In genomic region chr19:22926753-22927152, GRCm38 (mm10) we compare ENCODE assay signal across 19 mouse cellular contexts.
DNase-seq lines count a peak whose midpoint lies in the region; TF ChIP-seq lines count a peak whose summit lies in the region.
"Had no signal": no experiment of that assay in that cellular context is flagged by ENCODE, and none has a peak within 500 bp of the region (broad histone marks: within the 10 kb centered on the region; RNA-seq: fewer than 3 reads in every experiment).

No protein-coding gene starts in this region.

- peaks cover 14% of the 10 kb centered on the region for H3K4me1 ChIP-seq in heart, adult 2 months (ENCODE audit: control insufficient read depth, insufficient read depth, low read length)
- no peaks in the 10 kb centered on the region for H3K4me1 ChIP-seq in thymus, adult 2 months (replicated peaks; ENCODE audit: control insufficient read depth, insufficient read depth, low read length)
- H3K4me1 ChIP-seq: forebrain, embryonic 13.5 days; hindbrain, embryonic 13.5 days had no signal

- TF ChIP-seq CTCF in heart, adult 2 months (IDR thresholded peaks at IDR 0.05) = no peak
- TF ChIP-seq CTCF in thymus, adult 2 months (IDR thresholded peaks at IDR 0.05; ENCODE audit: borderline replicate concordance, control insufficient read depth, extremely low read depth, insufficient read depth, low read length, poor library complexity) = no peak

- 0 out of 2 replicates have a peak, but pooled peaks have one; percentile 17 for TF ChIP-seq POLR2A in heart, adult 2 months (IDR thresholded peaks at IDR 0.05; ENCODE audit: insufficient read depth, low read depth, low read length)
- TF ChIP-seq POLR2A in thymus, adult 2 months (IDR thresholded peaks at IDR 0.05; ENCODE audit: control insufficient read depth, extremely low read depth, insufficient read depth, low read length, poor library complexity) = no peak

- H3K36me3 ChIP-seq in heart, adult 2 months (ENCODE audit: control insufficient read depth, insufficient read depth, low read length) = peaks cover 2% of the 10 kb centered on the region; the same call in 1 of the 2 replicates
- no peaks in the 10 kb centered on the region for H3K36me3 ChIP-seq in thymus, adult 2 months (ENCODE audit: control insufficient read depth, insufficient read depth, low read length)
- H3K36me3 ChIP-seq: hindbrain, embryonic 13.5 days; midbrain, embryonic 13.5 days; neural tube, embryonic 15.5 days had no signal

- H3K27ac ChIP-seq in heart, adult 2 months = peak overlapping the region; percentile 66
- no peak overlapping the region for H3K27ac ChIP-seq in thymus, adult 2 months (ENCODE audit: control insufficient read depth, insufficient read depth, low read length)
- H3K27ac ChIP-seq: forebrain, embryonic 13.5 days; hindbrain, embryonic 13.5 days; macrophage; midbrain, embryonic 13.5 days; neural tube, embryonic 15.5 days had no signal

- WGBS in heart, adult 2 months = 70% methylated on average over 9 of the region's 9 CpGs
- WGBS in thymus, adult 2 months = 89% methylated on average over 9 of the region's 9 CpGs

- peak; percentile 9 for DNase-seq in adrenal gland, postnatal 14 days
- DNase-seq in adrenal gland, adult 18-20 months (ENCODE audit: low spot score in 2 of 2) = no peak
- DNase-seq in heart, adult 2 months = peak; percentile 40 to 59
- no peak for DNase-seq in heart, postnatal 4 days
- DNase-seq in NIH3T3 (ENCODE audit: low read depth) = peak; percentile 32
- DNase-seq in heart, adult 8-10 months (ENCODE audit: low spot score) = peak; percentile 62
- no peak for DNase-seq in neural tube, embryonic 10.5 days (ENCODE audit: extremely low spot score, low spot score)
- DNase-seq in thymus, adult 2 months = no peak
- DNase-seq: adrenal gland, postnatal 36 days; cerebellum, adult 9-11 months; layer of hippocampus, postnatal 36 days; lung, adult 2 months; thymus, postnatal 36 days had no signal

- intact Hi-C loops in heart, adult 2 months (cut with DNase I) = no loop called here

- no peaks in the 10 kb centered on the region for H3K79me2 ChIP-seq in heart, adult 2 months (replicated peaks; ENCODE audit: control insufficient read depth, insufficient read depth, low read length)

- no peak overlapping the region for H3K9ac ChIP-seq in heart, adult 2 months (ENCODE audit: low read depth, low read length)
- H3K9ac ChIP-seq: forebrain, embryonic 13.5 days; hindbrain, embryonic 13.5 days; midbrain, embryonic 13.5 days; neural tube, embryonic 15.5 days had no signal

- no peaks in the 10 kb centered on the region for H3K27me3 ChIP-seq in heart, adult 2 months (ENCODE audit: control insufficient read depth, insufficient read depth, low read length)
- H3K27me3 ChIP-seq in thymus, adult 2 months (ENCODE audit: control insufficient read depth, insufficient read depth, low read length) = no peaks in the 10 kb centered on the region
- H3K27me3 ChIP-seq: CH12.LX; forebrain, embryonic 13.5 days; hindbrain, embryonic 13.5 days; midbrain, embryonic 13.5 days; neural tube, embryonic 15.5 days had no signal

- no peak overlapping the region for H3K4me3 ChIP-seq in heart, adult 2 months
- H3K4me3 ChIP-seq in thymus, adult 2 months (ENCODE audit: control insufficient read depth, insufficient read depth, low read length) = no peak overlapping the region
- H3K4me3 ChIP-seq: forebrain, embryonic 13.5 days; hindbrain, embryonic 13.5 days; midbrain, embryonic 13.5 days; neural tube, embryonic 15.5 days had no signal

- no peak for TF ChIP-seq EP300 in heart, adult 2 months (IDR thresholded peaks at IDR 0.05; ENCODE audit: insufficient read depth, low read depth, low read length)

Comparison
In these comparisons a context has a peak if more than half of its experiments do, and no peak if none do; other contexts are left out.
1. DNase-seq: peak in adrenal gland, postnatal 14 days (single experiment), heart, adult 2 months (2 of 2), NIH3T3 (single experiment) and heart, adult 8-10 months (single experiment); none in adrenal gland, adult 18-20 months (0 of 2), heart, postnatal 4 days (single experiment), neural tube, embryonic 10.5 days (single experiment) and thymus, adult 2 months (single experiment).